Mouse (Mus musculus): ENCODE results near the gene Nckap5. TPM values are rescaled to one million over a fixed set of nuclear protein-coding genes. Genes with fewer than 3 reads are reported as not detected.

Gene Nckap5
- polyA plus RNA-seq, 1 experiment: 0.11 TPM

GRCm38 (mm10) chr1:126578163-126578562, 252.4 kb downstream of the Nckap5 start:
- Histone ChIP-seq H3K79me2 (ENCODE audit: control insufficient read depth, insufficient read depth) (no peaks in the 10 kb centered on the region), H3K27me3 (ENCODE audit: control insufficient read depth, insufficient read depth, insufficient read length) (no peaks in the 10 kb centered on the region), H3K4me3 (no peak overlapping the region), H3K4me2 (ENCODE audit: low read depth) (no peak overlapping the region), H3ac (ENCODE audit: control insufficient read depth, insufficient read length) (no peak overlapping the region), H3K36me3 (ENCODE audit: control insufficient read depth, insufficient read depth) (no peaks in the 10 kb centered on the region)
- no peak for TF ChIP-seq REST (IDR thresholded peaks at IDR 0.05; ENCODE audit: insufficient read depth, insufficient read length)
- TF ChIP-seq MYOG (IDR thresholded peaks at IDR 0.05; ENCODE audit: control insufficient read depth in 1 of 3, insufficient read depth in 1 of 3, insufficient read length in 2 of 3, low read depth in 2 of 3): no peak
- no peak for TF ChIP-seq SRF (IDR thresholded peaks at IDR 0.05; ENCODE audit: control insufficient read depth, insufficient read length, low read depth)
- no peak for TF ChIP-seq E2F4 (IDR thresholded peaks at IDR 0.05; ENCODE audit: insufficient read depth)
- no peak for TF ChIP-seq USF1 (IDR thresholded peaks at IDR 0.05; ENCODE audit: low read depth)
- no peak for TF ChIP-seq TCF3 (IDR thresholded peaks at IDR 0.05; ENCODE audit: insufficient read length, low read depth)
- TF ChIP-seq POLR2A (IDR thresholded peaks at IDR 0.05; ENCODE audit: insufficient read length, low read depth): no peak
- no peak for TF ChIP-seq TCF12 (IDR thresholded peaks at IDR 0.05; ENCODE audit: insufficient read depth, poor library complexity, severe bottlenecking)
- no peak for TF ChIP-seq MAX (IDR thresholded peaks at IDR 0.05; ENCODE audit: low read depth)

DNA sequence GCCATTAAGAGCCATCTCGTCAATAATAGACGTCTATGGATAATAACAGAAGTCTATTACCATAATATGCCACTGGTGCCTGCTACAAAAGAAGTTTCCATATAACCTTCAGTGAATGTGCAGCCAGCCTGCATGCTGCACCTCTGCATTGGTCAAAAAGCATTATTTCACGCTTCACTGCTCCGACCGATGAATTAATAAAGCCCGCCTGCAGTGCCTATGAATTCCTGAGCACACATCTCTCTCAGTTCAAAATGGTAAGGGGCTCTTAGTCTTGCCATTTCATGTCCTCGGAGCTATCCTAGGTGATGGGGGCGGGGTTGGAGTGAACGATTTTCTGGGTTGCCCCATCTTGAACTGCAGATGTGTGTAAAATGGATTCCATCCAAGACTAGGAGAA, 256.3 kb downstream of the Nckap5 start:
- no peak for TF ChIP-seq E2F4 (IDR thresholded peaks at IDR 0.05; ENCODE audit: insufficient read depth)
- H3ac ChIP-seq (ENCODE audit: control insufficient read depth, insufficient read length): no peak overlapping the region
- H3K79me2 ChIP-seq (ENCODE audit: control insufficient read depth, insufficient read depth): no peaks in the 10 kb centered on the region
- H3K27me3 ChIP-seq (ENCODE audit: control insufficient read depth, insufficient read depth, insufficient read length): no peaks in the 10 kb centered on the region
- no peak overlapping the region for H3K4me2 ChIP-seq (ENCODE audit: low read depth)
- no peak overlapping the region for H3K4me3 ChIP-seq
- no peaks in the 10 kb centered on the region for H3K36me3 ChIP-seq (ENCODE audit: control insufficient read depth, insufficient read depth)

- H3K4me2 ChIP-seq (ENCODE audit: low read depth): no peak overlapping the region
- H3K4me3 ChIP-seq: no peak overlapping the region
- TF ChIP-seq MAX (IDR thresholded peaks at IDR 0.05; ENCODE audit: low read depth): no peak
- TF ChIP-seq TCF12 (IDR thresholded peaks at IDR 0.05; ENCODE audit: insufficient read depth, poor library complexity, severe bottlenecking): no peak
- no peak for TF ChIP-seq REST (IDR thresholded peaks at IDR 0.05; ENCODE audit: insufficient read depth, insufficient read length)
These were observed 256.9 kb downstream of the Nckap5 start for GRCm38 (mm10) chr1:126573714-126574113.

DNA sequence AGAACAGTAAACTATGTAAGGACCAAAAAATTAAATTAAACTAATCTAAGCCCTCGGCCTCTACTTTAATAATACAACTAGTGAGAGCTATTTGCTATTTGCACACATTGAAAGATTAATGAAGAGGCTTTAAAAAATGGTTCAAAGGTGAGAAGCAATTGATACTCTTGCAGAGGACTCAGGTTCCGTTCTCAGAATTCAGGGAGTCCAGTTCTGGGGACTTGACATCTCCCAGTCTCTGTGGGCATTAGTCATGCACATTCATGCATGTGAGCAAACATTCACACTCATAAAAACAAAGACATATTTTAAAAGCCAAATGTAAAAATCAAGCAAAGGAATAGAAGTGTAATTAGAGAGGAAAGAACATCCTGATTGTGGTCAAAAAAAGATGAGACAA, 257.5 kb downstream of the Nckap5 start:
- no peak overlapping the region for H3ac ChIP-seq (ENCODE audit: control insufficient read depth, insufficient read length)
- no peak overlapping the region for H3K4me3 ChIP-seq
- no peak for TF ChIP-seq MYOG (IDR thresholded peaks at IDR 0.05; ENCODE audit: control insufficient read depth in 1 of 3, insufficient read depth in 1 of 3, insufficient read length in 2 of 3, low read depth in 2 of 3)
- no peaks in the 10 kb centered on the region for H3K79me2 ChIP-seq (ENCODE audit: control insufficient read depth, insufficient read depth)
- no peaks in the 10 kb centered on the region for H3K36me3 ChIP-seq (ENCODE audit: control insufficient read depth, insufficient read depth)
- H3K4me2 ChIP-seq (ENCODE audit: low read depth): no peak overlapping the region
- no peaks in the 10 kb centered on the region for H3K27me3 ChIP-seq (ENCODE audit: control insufficient read depth, insufficient read depth, insufficient read length)

More at GRCm38 (mm10) chr1:126573714-126574113, 256.9 kb downstream of the Nckap5 start:
- no peak overlapping the region for H3ac ChIP-seq (ENCODE audit: control insufficient read depth, insufficient read length)
- H3K36me3 ChIP-seq (ENCODE audit: control insufficient read depth, insufficient read depth): no peaks in the 10 kb centered on the region
- no peaks in the 10 kb centered on the region for H3K27me3 ChIP-seq (ENCODE audit: control insufficient read depth, insufficient read depth, insufficient read length)
- H3K79me2 ChIP-seq (ENCODE audit: control insufficient read depth, insufficient read depth): no peaks in the 10 kb centered on the region

DNA sequence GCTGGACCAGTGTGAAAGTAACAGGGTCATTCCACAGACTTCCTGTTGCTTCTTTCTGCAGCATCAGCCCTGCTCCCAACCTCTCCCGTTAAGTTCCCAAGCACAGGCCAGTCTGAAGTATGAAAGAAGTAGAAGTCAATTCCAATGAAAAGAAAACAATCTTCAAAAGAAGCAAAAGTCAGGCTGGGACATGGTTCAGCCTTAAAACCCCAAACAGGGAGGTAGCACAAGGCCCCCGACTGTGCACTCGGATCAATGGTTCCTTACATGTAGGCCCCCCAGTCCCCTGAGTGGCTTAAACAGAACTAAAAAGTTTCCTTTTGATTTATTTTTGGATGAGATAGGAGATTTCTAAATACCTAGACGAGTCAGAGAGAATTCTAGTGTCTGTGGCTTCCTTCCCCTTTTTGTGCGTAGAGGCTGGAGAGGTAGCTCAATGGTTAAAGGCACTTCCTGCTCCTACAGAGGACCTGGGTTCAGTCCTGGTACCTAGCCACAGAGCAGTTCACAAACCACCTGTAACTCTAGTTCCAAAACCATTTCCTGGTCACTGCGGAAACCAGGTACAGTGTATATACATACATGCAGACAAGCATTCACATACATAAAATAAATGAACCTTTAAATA, 260.9 kb downstream of the Nckap5 start:
- no peaks in the 10 kb centered on the region for H3K27me3 ChIP-seq (ENCODE audit: control insufficient read depth, insufficient read depth, insufficient read length)
- H3K79me2 ChIP-seq (ENCODE audit: control insufficient read depth, insufficient read depth): no peaks in the 10 kb centered on the region
- H3ac ChIP-seq (ENCODE audit: control insufficient read depth, insufficient read length): no peak overlapping the region
- no peaks in the 10 kb centered on the region for H3K36me3 ChIP-seq (ENCODE audit: control insufficient read depth, insufficient read depth)
- H3K4me2 ChIP-seq (ENCODE audit: low read depth): no peak overlapping the region
- no peak overlapping the region for H3K4me3 ChIP-seq
- TF ChIP-seq USF1 (IDR thresholded peaks at IDR 0.05; ENCODE audit: low read depth) (no peak), MAX (IDR thresholded peaks at IDR 0.05; ENCODE audit: low read depth) (no peak), TCF12 (IDR thresholded peaks at IDR 0.05; ENCODE audit: insufficient read depth, poor library complexity, severe bottlenecking) (no peak), CEBPB (IDR thresholded peaks at IDR 0.05; ENCODE audit: insufficient read depth, poor library complexity, severe bottlenecking) (no peak), POLR2A (IDR thresholded peaks at IDR 0.05; ENCODE audit: insufficient read length, low read depth) (no peak), MYOG (IDR thresholded peaks at IDR 0.05; ENCODE audit: control insufficient read depth in 1 of 3, insufficient read depth in 1 of 3, insufficient read length in 2 of 3, low read depth in 2 of 3) (no peak), MYOD1 (IDR thresholded peaks at IDR 0.05; ENCODE audit: control insufficient read depth in 1 of 3, insufficient read length in 2 of 3, low read depth in 2 of 3) (no peak), E2F4 (IDR thresholded peaks at IDR 0.05; ENCODE audit: insufficient read depth) (no peak), TCF3 (IDR thresholded peaks at IDR 0.05; ENCODE audit: insufficient read length, low read depth) (no peak), REST (IDR thresholded peaks at IDR 0.05; ENCODE audit: insufficient read depth, insufficient read length) (no peak), SRF (IDR thresholded peaks at IDR 0.05; ENCODE audit: control insufficient read depth, insufficient read length, low read depth) (no peak), POLR2AphosphoS2 (IDR thresholded peaks at IDR 0.05; ENCODE audit: insufficient read length, low read depth) (no peak)

Measured in myocyte (in vitro differentiated cells).